Mouse (Mus musculus) lung, postnatal 0 days (tissue): ENCODE measurements around the gene Pprc1. TPM values are rescaled to one million over a fixed set of nuclear protein-coding genes. Genes with fewer than 3 reads are reported as not detected.

ENCODE experiments used
- ATAC-seq: fragments of 200-750 bp; cut with Nextera tagmentation; 2 replicates; pipeline ENCODE4 v1.8.0; 2017; ENCODE audit warnings: moderate library complexity
- DNase-seq: peaks from one replicate; pipeline ENCODE4 v3.0.0-alpha.2; 2016; ENCODE audit warnings: low spot score
- H3K27ac ChIP-seq: fragments of 300-500 bp; sonication (generic); 2 replicates; pipeline ENCODE4 v1.5.1; 2014; ENCODE audit warnings: antibody characterized with exemption, mild to moderate bottlenecking, low read length, mixed read lengths
- H3K27me3 ChIP-seq: fragments of 300-500 bp; sonication (generic); replicated peaks from 2 replicates; pipeline ENCODE4 v1.6.1; 2014; ENCODE audit warnings: low read length, mixed read lengths; ENCODE audit not compliant: insufficient read depth
- H3K36me3 ChIP-seq: fragments of 300-500 bp; sonication (generic); 2 replicates; pipeline ENCODE4 v1.6.1; 2014; ENCODE audit warnings: low read length, mixed read lengths; ENCODE audit not compliant: insufficient read depth
- H3K4me1 ChIP-seq: fragments of 300-500 bp; sonication (generic); 2 replicates; pipeline ENCODE4 v1.6.1; 2014; ENCODE audit warnings: antibody characterized with exemption, low read depth, low read length, mixed read lengths; ENCODE audit not compliant: insufficient read depth
- H3K4me2 ChIP-seq: fragments of 300-500 bp; sonication (generic); replicated peaks from 2 replicates; pipeline ENCODE4 v1.6.1; 2014; ENCODE audit warnings: low read depth, mild to moderate bottlenecking, low read length, moderate library complexity, mixed read lengths
- H3K4me3 ChIP-seq: fragments of 300-500 bp; sonication (generic); 2 replicates; pipeline ENCODE4 v1.5.1; 2014; ENCODE audit warnings: low read depth, low read length
- H3K9ac ChIP-seq: fragments of 300-500 bp; sonication (generic); replicated peaks from 2 replicates; pipeline ENCODE4 v1.6.1; 2014; ENCODE audit warnings: low read depth, mild to moderate bottlenecking
- H3K9me3 ChIP-seq: fragments of 300-500 bp; sonication (generic); 2 replicates; pipeline ENCODE4 v1.6.1; 2016; ENCODE audit warnings: low read length, mixed read lengths
- CTCF ChIP-seq: IDR thresholded peaks from 2 replicates; pipeline ENCODE4 v1.5.1; 2016; ENCODE audit warnings: antibody characterized with exemption, mild to moderate bottlenecking
- EP300 ChIP-seq: IDR thresholded peaks from 2 replicates; pipeline ENCODE4 v1.6.1; 2016; ENCODE audit warnings: antibody characterized with exemption, mild to moderate bottlenecking, control low read depth
- WGBS: fragments of 180-500 bp; shearing (Covaris S2); extraction: QIAGEN DNeasy Blood & Tissue Kit; methylation state at CpG from one replicate; pipeline ENCODE4 v1.1.7; 2014; 5-methylcytosine and 5-hydroxymethylcytosine counted together
- polyA plus RNA-seq: library from polyadenylated mRNA; unstranded; fragments of >200 nt; fragmentation: Nextera tagmentation; extraction: Ambion mirVana; gene quantifications from 2 replicates; pipeline ENCODE4 v1.2.1, GENCODE M21; 2015

The Pprc1 gene
- polyA plus RNA-seq, 1 experiment from 2014 or later = 6.0 TPM

DNA sequence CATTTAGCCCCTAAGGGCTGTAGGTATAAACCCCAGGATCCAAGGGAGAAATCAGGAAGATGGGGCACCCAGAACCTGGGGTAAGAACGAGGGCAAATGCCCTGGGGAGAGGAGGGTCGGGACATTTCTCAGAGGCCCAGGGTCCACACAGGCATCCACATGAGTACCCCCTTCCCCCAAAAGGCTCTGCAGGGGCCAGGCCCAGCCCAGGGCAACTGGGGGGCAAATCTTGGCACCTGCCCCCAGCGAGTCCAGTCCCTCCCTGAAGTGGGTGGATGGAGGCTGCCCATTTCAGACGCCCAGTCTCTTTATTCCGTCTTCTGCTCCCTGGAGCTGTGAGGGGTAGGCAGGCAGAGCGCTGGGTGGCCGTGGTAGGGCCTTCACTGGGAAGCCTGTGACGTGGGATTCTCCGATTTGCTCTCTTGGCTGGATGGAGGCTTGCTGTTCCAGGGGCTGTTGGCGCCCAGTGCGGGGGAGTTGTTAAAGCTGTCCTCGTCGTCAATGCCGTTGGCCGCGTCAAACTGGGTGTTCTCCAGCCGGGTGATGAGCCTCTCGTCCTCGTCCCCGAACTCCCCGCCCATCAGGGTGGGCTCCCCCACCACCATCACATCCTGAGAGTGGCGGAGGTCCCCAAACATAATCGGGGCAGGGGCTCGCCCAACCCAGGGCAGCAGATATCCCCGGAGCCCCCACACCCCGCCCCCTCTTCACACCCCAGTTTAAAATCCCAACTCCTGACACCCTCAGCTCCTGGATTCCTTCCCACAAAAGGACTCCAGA is 11.8 kb upstream of the Pprc1 start:
- Histone ChIP-seq H3K9ac (no peak overlapping the region), H3K4me1 (peaks cover 10% of the 10 kb centered on the region; the same call in 1 of the 2 replicates), H3K4me3 (no peak overlapping the region), H3K9me3 (no peaks in the 10 kb centered on the region), H3K36me3 (peaks cover 42% of the 10 kb centered on the region), H3K27me3 (no peaks in the 10 kb centered on the region), H3K4me2 (no peak overlapping the region), H3K27ac (no peak overlapping the region)
- no peak for DNase-seq
- TF ChIP-seq EP300 = no peak
- no peak for TF ChIP-seq CTCF
- 85% methylated on average over 26 of the region's 26 CpGs for WGBS
- ATAC-seq = no peak

DNA sequence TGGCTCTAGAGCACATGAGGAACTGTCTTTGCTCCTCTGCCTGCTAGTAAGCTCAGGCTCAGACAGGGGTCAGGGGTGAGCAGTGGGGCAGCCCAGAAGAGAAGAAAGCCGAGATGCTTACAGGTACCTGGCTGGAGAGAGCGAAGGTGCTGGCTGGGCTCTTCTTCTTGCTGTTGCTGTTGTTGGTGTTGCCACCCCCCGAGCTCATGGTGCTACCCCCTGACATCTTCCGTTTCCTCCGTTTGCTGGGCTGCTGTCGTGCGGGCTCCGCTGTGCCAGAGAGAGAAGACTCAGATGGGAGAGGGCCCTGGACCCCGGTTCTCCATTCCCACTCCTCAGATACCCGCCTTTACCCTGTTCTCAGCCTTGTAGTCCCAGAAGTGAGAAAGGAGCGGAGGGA is 10.8 kb upstream of the Pprc1 start:
- Histone ChIP-seq H3K36me3 (peaks cover 42% of the 10 kb centered on the region), H3K4me2 (no peak overlapping the region), H3K9ac (no peak overlapping the region), H3K4me3 (no peak overlapping the region), H3K4me1 (peaks cover 18% of the 10 kb centered on the region; the same call in 1 of the 2 replicates), H3K9me3 (no peaks in the 10 kb centered on the region), H3K27ac (no peak overlapping the region), H3K27me3 (no peaks in the 10 kb centered on the region)
- WGBS = 88% methylated on average over 11 of the region's 11 CpGs
- DNase-seq = no peak
- TF ChIP-seq EP300 (no peak), CTCF (no peak)
- no peak for ATAC-seq

DNA sequence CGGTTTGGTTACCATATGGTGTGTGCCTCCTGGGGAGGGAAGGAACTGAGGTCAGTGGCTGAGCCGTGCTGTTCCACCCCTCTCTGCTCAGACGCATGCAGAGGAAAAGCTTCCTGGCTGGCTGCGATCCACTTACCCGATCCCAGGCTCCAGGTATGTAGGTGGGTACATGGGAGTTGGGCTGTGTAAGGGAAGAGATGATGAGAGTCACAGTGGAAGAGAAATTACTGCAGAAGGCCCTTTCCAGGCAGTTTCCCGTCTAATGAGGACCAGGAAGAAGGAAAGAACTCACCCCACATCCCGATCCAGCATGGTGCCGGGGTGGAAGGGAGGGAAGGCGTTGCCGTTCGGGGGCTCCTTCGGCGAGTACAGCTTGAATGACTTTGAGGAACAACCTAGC is 8.7 kb upstream of the Pprc1 start:
- ATAC-seq (no peak), DNase-seq (no peak)
- H3K27ac ChIP-seq = no peak overlapping the region
- no peaks in the 10 kb centered on the region for H3K27me3 ChIP-seq
- WGBS = 84% methylated on average over 13 of the region's 13 CpGs
- H3K4me1 ChIP-seq = peaks cover 24% of the 10 kb centered on the region; the same call in 1 of the 2 replicates
- no peak overlapping the region for H3K4me3 ChIP-seq
- TF ChIP-seq EP300 (no peak), CTCF (no peak)
- H3K36me3 ChIP-seq = peaks cover 42% of the 10 kb centered on the region
- H3K9ac ChIP-seq = no peak overlapping the region
- no peaks in the 10 kb centered on the region for H3K9me3 ChIP-seq
- no peak overlapping the region for H3K4me2 ChIP-seq

DNA sequence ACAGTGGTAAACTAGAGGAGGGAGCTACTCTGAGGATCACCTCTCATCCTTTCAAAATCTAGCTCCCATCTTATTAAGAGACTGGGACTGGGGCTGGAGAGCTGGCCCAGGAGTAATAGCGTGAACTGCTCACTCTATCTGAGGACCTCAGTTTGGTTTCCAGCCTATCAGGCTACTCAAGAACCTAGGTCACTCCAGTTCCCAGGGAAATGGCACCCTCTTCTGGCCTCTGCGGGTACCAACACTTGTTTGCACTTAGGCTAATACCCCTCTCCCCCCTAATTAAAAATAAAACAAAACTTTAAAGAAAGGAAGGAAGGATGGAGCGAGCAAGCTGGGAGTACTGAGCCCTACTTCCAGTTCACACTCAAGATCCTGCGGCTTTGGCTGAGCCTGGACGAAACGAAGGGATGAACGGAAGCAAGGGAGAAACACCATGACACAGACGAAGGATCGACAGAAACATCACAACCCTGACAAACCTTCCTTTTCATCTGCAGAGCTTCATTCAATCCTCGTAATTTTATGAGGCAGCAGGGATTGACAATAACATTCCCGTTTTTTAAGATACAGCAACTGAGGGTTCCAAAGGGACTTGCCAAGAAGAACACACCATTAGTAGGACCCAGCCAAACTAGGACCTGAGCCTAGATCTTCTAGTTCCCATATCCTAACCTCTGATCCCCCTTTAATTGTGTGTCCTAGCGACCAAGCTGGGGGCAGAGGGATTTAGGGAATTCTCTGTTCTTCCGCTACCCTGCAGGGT is 8.0 kb upstream of the Pprc1 start:
- Histone ChIP-seq H3K9ac (no peak overlapping the region), H3K27ac (peak overlapping the region; percentile 57), H3K4me1 (peaks cover 31% of the 10 kb centered on the region; the same call in 1 of the 2 replicates), H3K27me3 (no peaks in the 10 kb centered on the region), H3K4me3 (peak overlapping the region; percentile 59; the same call in 1 of the 2 replicates), H3K9me3 (no peaks in the 10 kb centered on the region), H3K4me2 (peak overlapping the region; percentile 83), H3K36me3 (peaks cover 42% of the 10 kb centered on the region)
- ATAC-seq (no peak), DNase-seq (peak; percentile 23)
- WGBS = 60% methylated on average over 13 of the region's 13 CpGs
- TF ChIP-seq CTCF (peak; percentile 55), EP300 (no peak)

DNA sequence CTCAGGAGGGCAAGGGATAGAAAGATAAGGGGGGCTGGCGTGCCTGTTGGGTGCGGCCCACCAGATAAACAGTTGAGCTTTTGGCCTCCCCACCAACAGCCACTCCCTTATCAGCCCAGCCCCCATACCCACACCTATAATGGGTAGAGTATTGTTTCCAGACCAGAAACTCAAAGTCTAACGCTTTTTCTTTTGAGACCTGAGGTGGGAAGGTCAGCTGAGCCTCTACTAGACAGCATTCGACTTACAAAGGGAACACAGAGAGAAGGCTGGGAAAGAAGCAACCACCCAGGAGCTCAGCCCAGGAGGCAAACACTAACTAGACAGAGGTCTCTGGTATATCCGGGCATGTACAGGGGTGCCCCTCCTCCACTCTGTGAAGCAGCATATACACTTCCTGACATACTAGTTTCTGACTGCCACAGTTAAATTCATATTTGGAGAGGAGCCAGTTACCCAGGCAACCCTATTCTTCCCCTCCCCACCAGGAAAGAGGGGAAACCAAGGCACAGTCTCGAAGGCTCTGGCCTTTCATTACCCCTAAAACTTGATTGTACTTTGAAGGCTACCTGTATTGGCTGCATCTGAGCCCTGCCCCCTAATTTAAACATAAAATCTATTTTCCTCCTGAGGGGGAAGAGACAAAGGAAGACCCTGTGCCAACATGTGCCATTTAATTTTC is 7.3 kb upstream of the Pprc1 start:
- TF ChIP-seq EP300 (no peak), CTCF (no peak)
- peak overlapping the region; percentile 83 for H3K4me2 ChIP-seq
- H3K4me1 ChIP-seq = peaks cover 35% of the 10 kb centered on the region; the same call in 1 of the 2 replicates
- no peaks in the 10 kb centered on the region for H3K9me3 ChIP-seq
- H3K36me3 ChIP-seq = peaks cover 37% of the 10 kb centered on the region
- peak overlapping the region; percentile 75; the same call in 1 of the 2 replicates for H3K9ac ChIP-seq
- H3K4me3 ChIP-seq = peak overlapping the region; percentile 59
- H3K27ac ChIP-seq = peak overlapping the region; percentile 57
- WGBS = 10% methylated on average over 6 of the region's 6 CpGs
- DNase-seq (peak; percentile 73), ATAC-seq (no peak)
- no peaks in the 10 kb centered on the region for H3K27me3 ChIP-seq
